Comparison of ENCODE assay signal across 10 mouse cellular contexts in the genomic region with DNA sequence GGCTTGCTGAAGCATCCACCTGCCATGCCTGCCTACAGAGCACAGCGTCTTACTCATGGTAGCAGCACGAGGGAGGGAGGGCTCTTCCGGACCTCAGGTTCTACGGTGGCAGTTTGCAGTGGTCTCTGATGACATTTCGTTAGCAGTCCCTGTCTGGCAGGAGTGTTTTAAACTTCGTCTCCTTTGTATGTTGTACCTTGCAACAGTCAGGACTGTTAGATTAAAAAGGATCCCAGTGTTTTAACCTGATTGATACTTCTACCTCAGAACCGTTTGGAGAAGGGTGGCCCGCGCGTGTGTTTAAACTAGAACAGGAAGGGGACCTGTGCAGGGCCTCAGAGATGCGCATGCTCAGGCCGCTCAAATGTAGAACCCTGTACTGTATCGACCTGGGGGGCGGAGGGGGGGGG. TPM values are rescaled to one million over a fixed set of nuclear protein-coding genes. Genes with fewer than 3 reads are reported as not detected.
DNase-seq lines count a peak whose midpoint lies in the region; ATAC-seq lines count a peak whose summit lies in the region.
"Had no signal": no experiment of that assay in that cellular context is flagged by ENCODE, and none has a peak within 500 bp of the region (broad histone marks: within the 10 kb centered on the region; RNA-seq: fewer than 3 reads in every experiment).

No protein-coding gene starts in this region.

- no peaks in the 10 kb centered on the region for H3K27me3 ChIP-seq in hindbrain, embryonic 10.5 days (ENCODE audit: insufficient read depth, poor library complexity, severe bottlenecking)
- H3K27me3 ChIP-seq in midbrain, embryonic 13.5 days, result no peaks in the 10 kb centered on the region
- H3K27me3 ChIP-seq: hindbrain, embryonic 12.5 days had no signal

- no peaks in the 10 kb centered on the region for H3K36me3 ChIP-seq in hindbrain, embryonic 10.5 days
- no peaks in the 10 kb centered on the region for H3K36me3 ChIP-seq in midbrain, embryonic 13.5 days
- H3K36me3 ChIP-seq: hindbrain, embryonic 12.5 days; limb, embryonic 10.5 days had no signal

- no peak overlapping the region for H3K27ac ChIP-seq in hindbrain, embryonic 10.5 days
- no peak overlapping the region for H3K27ac ChIP-seq in midbrain, embryonic 13.5 days
- H3K27ac ChIP-seq: hindbrain, embryonic 12.5 days; limb, embryonic 10.5 days had no signal

- H3K9me3 ChIP-seq in hindbrain, embryonic 10.5 days, result no peaks in the 10 kb centered on the region
- H3K9me3 ChIP-seq in midbrain, embryonic 13.5 days, result no peaks in the 10 kb centered on the region
- H3K9me3 ChIP-seq: hindbrain, embryonic 12.5 days; limb, embryonic 10.5 days had no signal

- 82% methylated on average over 14 of the region's 14 CpGs for WGBS in hindbrain, embryonic 10.5 days
- WGBS in midbrain, embryonic 13.5 days, result 83% methylated on average over 14 of the region's 14 CpGs

- no peak overlapping the region for H3K4me3 ChIP-seq in hindbrain, embryonic 10.5 days
- H3K4me3 ChIP-seq in midbrain, embryonic 13.5 days (replicated peaks), result no peak overlapping the region
- H3K4me3 ChIP-seq: hindbrain, embryonic 12.5 days; limb, embryonic 10.5 days had no signal

- DNase-seq in lung, adult 18-20 months, result peak; percentile 49 to 59
- DNase-seq in lung, postnatal 10 days, result no peak
- DNase-seq in thymus, postnatal 25 days, result peak; percentile 81
- no peak for DNase-seq in hindbrain, embryonic 10.5 days (ENCODE audit: low spot score)
- DNase-seq in frontal cortex, adult 2 months (ENCODE audit: extremely low spot score in 1 of 2, low spot score in 1 of 2), result no peak

- ATAC-seq in inflammation-experienced regulatory T-cells, adult 6 months, result peak; percentile 29
- peak; percentile 51 for ATAC-seq in megakaryocyte-erythroid progenitor cell, adult 5-6 weeks (replicated peaks; ENCODE audit: low FRiP score, low TSS enrichment, poor library complexity, severe bottlenecking)
- no peak for ATAC-seq in midbrain, embryonic 13.5 days

- H3K9ac ChIP-seq in midbrain, embryonic 13.5 days (replicated peaks), result no peak overlapping the region
- H3K9ac ChIP-seq: hindbrain, embryonic 12.5 days had no signal

- H3K4me2 ChIP-seq in midbrain, embryonic 13.5 days (replicated peaks), result no peak overlapping the region
- H3K4me2 ChIP-seq: hindbrain, embryonic 12.5 days had no signal

- H3K4me1 ChIP-seq in hindbrain, embryonic 10.5 days (replicated peaks), result no peaks in the 10 kb centered on the region
- H3K4me1 ChIP-seq in midbrain, embryonic 13.5 days (replicated peaks), result no peaks in the 10 kb centered on the region
- H3K4me1 ChIP-seq: hindbrain, embryonic 12.5 days; limb, embryonic 10.5 days had no signal

RNA-seq across cellular contexts. Expression of a gene that starts 47.5 kb away (rescaled TPM):
- 1,000 to 10,000 TPM; 1,283 to 1,916 (median 1,300) TPM for polyA plus RNA-seq in inflammation-experienced regulatory T-cells, adult 6 months (2017; shearing (Covaris generic))
- total RNA-seq in megakaryocyte-erythroid progenitor cell, adult 5-6 weeks (2014; fragmentation: Nextera tagmentation), result 21.1 and 39.8 TPM in 2 replicates
- 29.1 and 29.8 TPM in 2 replicates for total RNA-seq in megakaryocyte-erythroid progenitor cell, adult 5-6 weeks (2017)
- polyA plus RNA-seq in hindbrain, embryonic 10.5 days (2016; fragmentation: Nextera tagmentation; extraction: Ambion mirVana), result 25.3 and 26.6 TPM in 2 replicates
- 13.7 and 16.6 TPM in 2 replicates for polyA plus RNA-seq in midbrain, embryonic 13.5 days (2015; fragmentation: Nextera tagmentation; extraction: Ambion mirVana)
- 4.8 and 5.5 TPM in 2 replicates for polyA plus RNA-seq in frontal cortex, adult 2 months (2012; rRNA removed)

RNA-seq across cellular contexts. Expression of a gene that starts 47.7 kb away (rescaled TPM):
- not detected for polyA plus RNA-seq in inflammation-experienced regulatory T-cells, adult 6 months (2017; shearing (Covaris generic))
- total RNA-seq in megakaryocyte-erythroid progenitor cell, adult 5-6 weeks (2014; fragmentation: Nextera tagmentation), result not detected in 2 replicates
- total RNA-seq in megakaryocyte-erythroid progenitor cell, adult 5-6 weeks (2017), result not detected in 2 replicates
- polyA plus RNA-seq in hindbrain, embryonic 10.5 days (2016; fragmentation: Nextera tagmentation; extraction: Ambion mirVana), result 0.12 and 0.13 TPM in 2 replicates
- 0.09 and 0.10 TPM in 2 replicates for polyA plus RNA-seq in midbrain, embryonic 13.5 days (2015; fragmentation: Nextera tagmentation; extraction: Ambion mirVana)
- polyA plus RNA-seq in frontal cortex, adult 2 months (2012; rRNA removed), result 0.04 TPM in 1 of 2 replicates, not detected in the other

Comparison
In these comparisons a context has a peak if more than half of its experiments do, and no peak if none do; other contexts are left out.
1. DNase-seq: peak in lung, adult 18-20 months (2 of 2) and thymus, postnatal 25 days (single experiment); none in lung, postnatal 10 days (single experiment), hindbrain, embryonic 10.5 days (single experiment) and frontal cortex, adult 2 months (0 of 2).
2. RNA of a gene that starts 47.5 kb away (polyA plus RNA-seq): 1,283 to 1,916 TPM in inflammation-experienced regulatory T-cells, adult 6 months; 25.3 to 26.6 TPM in hindbrain, embryonic 10.5 days, 13.7 to 16.6 TPM in midbrain, embryonic 13.5 days and 4.8 to 5.5 TPM in frontal cortex, adult 2 months; every median in the first group is over 10 times any median in the second.